Mouse (Mus musculus) neural tube, embryonic 13.5 days (tissue): ENCODE data around the gene Arhgap9. TPM values are rescaled to one million over a fixed set of nuclear protein-coding genes. Genes with fewer than 3 reads are reported as not detected.
A peak's percentile ranks its signal among the peaks of the same experiment; 100 is the strongest.

Experiments used
- ATAC-seq: fragments of 200-750 bp; cut with Nextera tagmentation; 2 replicates; pipeline ENCODE4 v1.8.0; 2017; ENCODE audit warnings: low read depth, mild to moderate bottlenecking, moderate TSS enrichment, moderate library complexity
- H3K27ac ChIP-seq: fragments of 300-500 bp; sonication (generic); replicated peaks from 2 replicates; pipeline ENCODE4 v1.5.1; 2015; ENCODE audit warnings: moderate library complexity, mild to moderate bottlenecking, inconsistent platforms
- H3K27me3 ChIP-seq: fragments of 300-500 bp; sonication (generic); 2 replicates; pipeline ENCODE4 v1.6.1; 2015; ENCODE audit warnings: mild to moderate bottlenecking, inconsistent platforms
- H3K36me3 ChIP-seq: fragments of 300-500 bp; sonication (generic); 2 replicates; pipeline ENCODE4 v1.6.1; 2015; ENCODE audit warnings: mild to moderate bottlenecking, inconsistent platforms
- H3K4me1 ChIP-seq: fragments of 300-500 bp; sonication (generic); replicated peaks from 2 replicates; pipeline ENCODE4 v1.6.1; 2015; ENCODE audit warnings: inconsistent platforms
- H3K4me2 ChIP-seq: fragments of 300-500 bp; sonication (generic); 2 replicates; pipeline ENCODE4 v1.6.1; 2015; ENCODE audit warnings: inconsistent platforms, mild to moderate bottlenecking, moderate library complexity
- H3K4me3 ChIP-seq: fragments of 300-500 bp; sonication (generic); 2 replicates; pipeline ENCODE4 v1.5.1; 2015; ENCODE audit warnings: mild to moderate bottlenecking, inconsistent platforms
- H3K9ac ChIP-seq: fragments of 300-500 bp; sonication (generic); 2 replicates; pipeline ENCODE4 v1.6.1; 2015; ENCODE audit warnings: moderate library complexity, mild to moderate bottlenecking, inconsistent platforms
- H3K9me3 ChIP-seq: fragments of 300-500 bp; sonication (generic); 2 replicates; pipeline ENCODE4 v1.6.1; 2016; ENCODE audit warnings: inconsistent platforms
- WGBS: fragments of 180-500 bp; shearing (Covaris S2); methylation state at CpG from one replicate; pipeline ENCODE4 v1.1.7; 2015; 5-methylcytosine and 5-hydroxymethylcytosine counted together
- polyA plus RNA-seq: library from polyadenylated mRNA; unstranded; fragments of >200 nt; fragmentation: Nextera tagmentation; extraction: Ambion mirVana; gene quantifications from 2 replicates; pipeline ENCODE4 v1.2.1, GENCODE M21; 2015

The Arhgap9 gene
- polyA plus RNA-seq: 1.0 and 1.4 TPM in 2 replicates

DNA sequence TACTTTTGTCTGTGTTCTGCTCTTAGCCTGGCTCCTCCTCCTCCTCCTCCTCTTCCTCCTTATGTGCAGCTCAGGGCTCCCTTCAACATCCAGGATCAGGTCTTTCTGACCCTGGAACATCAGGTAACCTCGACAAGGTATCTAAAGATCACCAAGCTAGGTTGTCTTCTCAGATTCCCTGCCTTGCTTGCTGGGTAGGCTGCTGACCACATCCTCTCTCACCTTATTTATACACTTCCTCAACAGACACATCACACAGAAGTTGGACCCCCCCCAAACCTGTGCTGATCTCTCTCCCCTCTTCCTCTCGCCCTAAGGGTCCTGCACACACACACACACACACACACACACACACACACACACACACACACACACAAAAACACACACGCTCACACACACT lies at the start of gene Arhgap9:
Gene Arhgap9, plus strand, starts transcription at position 344 of the 400 bp plus-strand sequence.
- Histone ChIP-seq H3K27ac (no peak within 1 kb of the TSS), H3K4me2 (no peak within 1 kb of the TSS), H3K27me3 (peaks cover 46% of the 10 kb centered on the region), H3K36me3 (no peaks in the 10 kb centered on the region), H3K9ac (no peak within 1 kb of the TSS), H3K9me3 (no peaks in the 10 kb centered on the region), H3K4me1 (peaks cover 9% of the 10 kb centered on the region), H3K4me3 (no peak within 1 kb of the TSS)
- no peak for ATAC-seq
- 89% methylated on average over 3 of the region's 3 CpGs for WGBS

DNA sequence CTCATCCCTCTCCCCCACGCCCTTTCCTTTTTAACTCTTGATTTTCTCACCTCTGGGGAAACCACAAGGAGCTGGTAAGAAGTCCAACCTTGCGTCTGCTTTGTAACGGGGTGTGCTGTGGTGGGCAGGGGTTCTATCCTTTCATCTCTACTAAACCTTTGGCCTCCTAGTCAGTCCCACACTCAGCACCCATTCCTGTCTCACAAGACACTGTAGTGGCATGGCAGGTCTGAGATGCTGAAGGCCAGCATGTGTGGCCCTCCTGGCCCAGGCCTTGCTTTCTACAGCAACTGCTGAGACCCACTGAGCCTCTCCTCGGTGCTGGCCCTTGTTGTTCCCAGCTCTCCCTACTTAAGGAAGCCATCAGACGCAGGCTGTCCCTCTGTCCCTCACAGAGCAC lies 49.4 kb upstream of the Arhgap9 start:
- 94% methylated on average over 5 of the region's 5 CpGs for WGBS
- peaks cover 89% of the 10 kb centered on the region for H3K36me3 ChIP-seq
- ATAC-seq: no peak

DNA sequence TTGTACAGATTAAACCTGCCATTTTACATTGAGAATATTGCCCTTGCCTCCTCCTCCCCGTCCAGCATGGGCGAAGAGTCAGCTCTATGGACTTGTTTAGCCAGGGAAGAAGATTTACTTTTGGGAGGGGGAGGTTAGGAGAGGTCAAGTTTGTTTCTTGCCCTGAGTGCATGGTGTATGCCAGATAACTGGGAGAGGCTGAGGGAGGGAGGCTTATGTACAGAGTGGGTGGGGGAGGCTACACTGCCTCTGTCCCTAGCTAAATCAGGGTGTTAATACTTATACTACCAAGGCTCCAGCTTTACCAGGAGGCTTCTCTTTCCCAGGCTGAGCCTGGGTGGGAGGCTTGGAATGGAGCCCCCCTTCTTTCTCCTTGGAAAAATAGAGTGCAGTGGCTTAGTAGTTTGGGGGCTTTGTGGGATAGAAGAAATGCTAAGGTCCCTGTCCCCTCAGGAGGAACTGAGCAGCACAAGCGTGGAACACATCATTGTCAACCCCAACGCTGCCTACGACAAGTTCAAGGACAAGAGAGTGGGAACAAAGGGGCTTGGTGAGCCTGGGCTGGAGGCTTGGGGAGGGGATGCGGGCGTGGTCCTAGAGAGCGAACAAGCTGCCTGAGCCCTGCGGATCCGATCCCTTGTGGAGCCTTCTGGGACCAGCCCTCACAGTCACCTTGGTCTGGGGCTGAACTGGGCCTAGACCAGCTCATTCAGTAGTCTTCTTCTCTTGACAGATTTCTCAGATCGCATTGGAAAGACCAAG lies 47.3 kb upstream of the Arhgap9 start:
- no peak for ATAC-seq
- H3K9me3 ChIP-seq: no peaks in the 10 kb centered on the region
- H3K9ac ChIP-seq: no peak overlapping the region
- H3K36me3 ChIP-seq: peaks cover 97% of the 10 kb centered on the region
- no peak overlapping the region for H3K4me3 ChIP-seq
- H3K27ac ChIP-seq: no peak overlapping the region; the same call in 1 of the 2 replicates
- no peaks in the 10 kb centered on the region for H3K27me3 ChIP-seq
- H3K4me2 ChIP-seq: no peak overlapping the region
- H3K4me1 ChIP-seq: peaks cover 18% of the 10 kb centered on the region
- WGBS: 89% methylated on average over 11 of the region's 11 CpGs

More for the DNA sequence above, 49.4 kb upstream of the Arhgap9 start:
- H3K4me3 ChIP-seq: no peak overlapping the region
- H3K9me3 ChIP-seq: no peaks in the 10 kb centered on the region
- H3K4me2 ChIP-seq: no peak overlapping the region
- H3K4me1 ChIP-seq: peaks cover 39% of the 10 kb centered on the region
- no peak overlapping the region for H3K27ac ChIP-seq
- H3K27me3 ChIP-seq: no peaks in the 10 kb centered on the region
- H3K9ac ChIP-seq: no peak overlapping the region

DNA sequence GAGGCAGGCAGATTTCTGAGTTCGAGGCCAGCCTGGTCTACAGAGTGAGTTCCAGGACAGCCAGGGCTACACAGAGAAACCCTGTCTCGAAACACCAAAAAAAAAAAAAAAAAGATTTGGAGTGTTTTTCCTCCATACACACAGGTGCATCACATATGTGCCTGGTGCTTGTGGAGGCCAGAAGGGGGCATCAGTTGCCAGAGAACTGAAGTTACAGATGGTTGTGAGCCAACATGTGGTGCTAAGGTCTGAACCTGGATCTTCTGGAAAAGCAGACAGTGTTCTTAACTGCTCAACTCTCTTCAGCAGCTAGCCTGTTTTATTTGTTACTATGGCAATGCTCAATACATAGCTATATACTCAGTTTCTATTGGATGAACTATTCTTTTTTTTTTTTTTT lies 42.0 kb upstream of the Arhgap9 start:
- H3K27ac ChIP-seq: no peak overlapping the region
- no peak overlapping the region for H3K9ac ChIP-seq
- H3K27me3 ChIP-seq: no peaks in the 10 kb centered on the region
- H3K9me3 ChIP-seq: no peaks in the 10 kb centered on the region
- no peak overlapping the region for H3K4me3 ChIP-seq
- H3K36me3 ChIP-seq: peaks cover 100% of the 10 kb centered on the region
- ATAC-seq: no peak
- no peak overlapping the region for H3K4me2 ChIP-seq
- peaks cover 4% of the 10 kb centered on the region; the same call in 1 of the 2 replicates for H3K4me1 ChIP-seq
- 97% methylated on average over 2 of the region's 2 CpGs for WGBS

DNA sequence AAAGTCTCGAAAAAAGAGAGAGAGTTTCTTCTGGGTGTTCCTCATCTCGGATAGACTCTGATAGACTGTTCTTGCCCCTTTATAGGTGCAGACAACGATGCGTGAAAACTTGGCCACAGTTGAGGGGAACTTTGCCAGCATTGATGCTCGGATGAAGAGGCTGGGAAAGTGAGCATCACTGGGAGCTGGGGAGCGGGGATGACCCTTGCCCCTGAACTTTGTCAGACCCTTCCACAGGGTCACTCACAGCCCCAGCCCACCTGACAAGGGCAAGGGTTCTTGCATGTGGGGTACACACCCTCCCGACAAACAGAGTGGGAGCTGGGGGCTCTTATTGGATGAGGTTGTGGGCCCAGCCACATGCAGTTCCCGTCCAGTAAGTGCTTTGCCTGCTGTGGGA lies 40.4 kb upstream of the Arhgap9 start:
- Histone ChIP-seq H3K27ac (no peak overlapping the region), H3K4me3 (no peak overlapping the region), H3K4me1 (peaks cover 20% of the 10 kb centered on the region), H3K4me2 (no peak overlapping the region), H3K27me3 (no peaks in the 10 kb centered on the region), H3K9ac (no peak overlapping the region), H3K36me3 (peaks cover 100% of the 10 kb centered on the region), H3K9me3 (no peaks in the 10 kb centered on the region)
- WGBS: 89% methylated on average over 8 of the region's 8 CpGs
- no peak for ATAC-seq

DNA sequence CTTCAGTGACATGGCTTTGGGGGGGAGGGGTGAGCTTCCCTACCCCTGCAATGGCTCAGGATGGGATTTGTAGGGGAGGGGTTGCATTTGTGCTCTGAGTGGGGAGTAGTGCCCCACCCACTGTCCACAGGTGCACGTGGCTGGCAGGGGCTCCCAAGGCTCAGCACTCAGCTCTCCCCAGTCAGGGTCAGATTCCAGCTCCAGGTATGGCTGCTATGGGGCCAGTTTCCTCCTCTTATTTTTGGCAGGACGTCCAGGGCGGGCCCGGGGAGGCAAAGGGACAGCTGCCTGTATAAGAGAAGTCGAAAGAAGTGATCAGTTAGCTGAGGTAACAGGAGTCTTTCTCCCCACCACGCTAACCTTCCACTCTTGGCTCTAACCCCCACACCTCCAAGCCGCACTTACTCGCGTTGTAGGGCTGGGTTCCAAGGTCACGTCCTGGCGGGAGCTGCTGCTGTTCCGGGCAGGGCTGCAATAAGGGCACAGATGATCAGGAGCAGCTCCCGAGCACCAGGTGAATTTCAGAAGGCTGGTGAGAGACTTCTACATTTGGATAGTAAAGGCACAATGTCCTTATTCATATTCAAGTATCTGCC lies 39.0 kb upstream of the Arhgap9 start:
- no peak for ATAC-seq
- peaks cover 34% of the 10 kb centered on the region for H3K4me1 ChIP-seq
- peaks cover 97% of the 10 kb centered on the region for H3K36me3 ChIP-seq
- 88% methylated on average over 13 of the region's 13 CpGs for WGBS
- H3K9me3 ChIP-seq: no peaks in the 10 kb centered on the region
- H3K27me3 ChIP-seq: no peaks in the 10 kb centered on the region
- H3K4me3 ChIP-seq: no peak overlapping the region
- no peak overlapping the region for H3K4me2 ChIP-seq
- H3K27ac ChIP-seq: no peak overlapping the region
- no peak overlapping the region for H3K9ac ChIP-seq

DNA sequence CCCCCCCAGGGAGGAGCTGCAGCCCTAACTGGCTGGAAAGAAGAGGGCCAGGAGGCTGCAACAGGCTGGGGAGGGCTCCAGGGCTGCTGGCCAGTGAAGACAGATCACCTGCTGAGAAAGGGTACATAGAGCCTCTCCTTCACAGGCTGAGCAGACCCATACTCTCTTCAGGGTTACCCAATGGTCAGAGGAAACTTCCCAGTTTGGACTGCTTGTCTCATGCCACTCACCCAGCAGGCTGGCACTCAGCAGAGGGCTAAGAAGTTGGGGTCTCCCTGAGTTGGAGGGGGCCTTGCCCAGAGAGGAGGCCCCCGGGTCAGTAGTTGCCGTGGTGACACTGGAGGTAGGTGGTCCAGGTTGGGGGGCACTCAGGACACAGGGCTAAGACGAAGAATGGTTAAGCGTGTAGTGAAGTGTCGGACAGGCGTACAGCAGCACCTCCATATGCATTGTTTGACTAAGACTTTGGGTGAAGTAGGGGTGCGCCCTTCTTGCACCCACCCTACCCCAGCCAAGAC lies 37.6 kb upstream of the Arhgap9 start:
- WGBS: 93% methylated on average over 7 of the region's 7 CpGs
- peaks cover 41% of the 10 kb centered on the region for H3K4me1 ChIP-seq
- H3K27me3 ChIP-seq: no peaks in the 10 kb centered on the region
- H3K4me2 ChIP-seq: no peak overlapping the region
- no peak for ATAC-seq
- H3K9me3 ChIP-seq: no peaks in the 10 kb centered on the region
- H3K9ac ChIP-seq: no peak overlapping the region
- H3K36me3 ChIP-seq: peaks cover 83% of the 10 kb centered on the region
- no peak overlapping the region for H3K27ac ChIP-seq
- no peak overlapping the region for H3K4me3 ChIP-seq

DNA sequence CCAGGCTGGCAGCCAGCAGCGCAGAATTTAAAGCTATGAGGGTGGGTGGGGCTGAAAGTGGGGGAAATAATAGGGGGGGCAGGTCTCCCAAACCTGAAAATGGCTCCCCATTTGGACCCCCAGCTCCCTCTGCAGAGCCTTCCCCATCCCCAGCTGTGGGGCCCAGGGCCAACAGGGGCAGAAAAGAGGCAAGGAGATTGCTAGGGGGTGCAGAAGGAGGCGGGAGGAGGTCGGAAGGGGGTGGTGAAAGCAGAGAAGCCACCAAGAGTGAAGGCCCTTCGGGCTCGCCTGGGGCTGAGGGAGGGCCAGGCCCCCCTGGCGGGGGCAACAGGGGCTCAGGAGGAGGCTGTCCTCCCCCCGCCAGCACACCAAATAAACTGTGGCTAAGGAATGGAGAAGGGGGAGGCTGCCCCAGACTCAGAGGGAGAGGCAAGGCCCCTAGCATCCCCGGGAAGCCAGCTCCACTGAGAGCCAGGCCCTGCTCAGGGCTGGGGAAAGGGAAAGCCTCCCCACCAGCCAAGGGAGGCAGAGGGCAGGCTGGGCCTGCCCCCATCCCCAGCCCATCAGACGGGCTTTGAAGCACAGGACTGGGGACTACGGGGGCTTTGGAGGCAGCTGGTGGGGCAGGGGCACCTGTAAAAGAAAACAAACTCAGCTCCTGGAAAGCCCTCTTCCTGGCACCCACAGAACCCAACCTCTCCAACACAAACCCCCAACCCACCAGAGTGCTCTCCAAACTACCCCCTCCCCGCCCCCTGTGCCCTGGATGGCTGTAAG lies 36.9 kb upstream of the Arhgap9 start:
- H3K9me3 ChIP-seq: no peaks in the 10 kb centered on the region
- WGBS: 75% methylated on average over 11 of the region's 11 CpGs
- peak overlapping the region; percentile 88; the same call in 1 of the 2 replicates for H3K9ac ChIP-seq
- no peak overlapping the region for H3K27ac ChIP-seq
- no peak overlapping the region for H3K4me3 ChIP-seq
- H3K27me3 ChIP-seq: no peaks in the 10 kb centered on the region
- H3K36me3 ChIP-seq: peaks cover 75% of the 10 kb centered on the region
- no peak for ATAC-seq
- H3K4me1 ChIP-seq: peaks cover 48% of the 10 kb centered on the region
- H3K4me2 ChIP-seq: no peak overlapping the region

DNA sequence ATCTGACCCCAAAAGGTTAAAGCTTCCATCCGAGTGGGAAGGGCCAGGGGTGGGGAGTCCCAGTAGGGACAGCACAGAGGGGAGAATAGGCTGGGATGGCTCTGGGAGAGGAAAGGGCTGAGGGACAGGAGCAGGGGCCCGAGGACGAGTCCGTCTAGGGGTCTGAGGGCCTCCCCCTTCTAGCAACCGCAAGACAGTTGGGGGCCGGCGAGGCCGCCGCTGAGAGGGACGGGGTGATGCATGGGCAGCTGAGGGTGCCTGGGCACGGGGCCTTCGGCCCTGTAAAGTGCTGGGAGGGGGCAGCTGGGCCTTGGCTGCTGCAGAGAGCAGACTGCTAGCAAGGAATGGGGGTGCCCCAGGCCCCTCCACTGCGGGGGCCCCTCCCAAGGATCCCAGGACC lies 36.1 kb upstream of the Arhgap9 start:
- H3K27ac ChIP-seq: no peak overlapping the region
- H3K4me3 ChIP-seq: no peak overlapping the region
- peak overlapping the region; percentile 88; the same call in 1 of the 2 replicates for H3K9ac ChIP-seq
- peaks cover 49% of the 10 kb centered on the region for H3K4me1 ChIP-seq
- H3K27me3 ChIP-seq: no peaks in the 10 kb centered on the region
- ATAC-seq: no peak
- H3K9me3 ChIP-seq: no peaks in the 10 kb centered on the region
- H3K36me3 ChIP-seq: peaks cover 68% of the 10 kb centered on the region
- WGBS: 73% methylated on average over 13 of the region's 13 CpGs
- H3K4me2 ChIP-seq: peak overlapping the region; percentile 88; the same call in 1 of the 2 replicates

DNA sequence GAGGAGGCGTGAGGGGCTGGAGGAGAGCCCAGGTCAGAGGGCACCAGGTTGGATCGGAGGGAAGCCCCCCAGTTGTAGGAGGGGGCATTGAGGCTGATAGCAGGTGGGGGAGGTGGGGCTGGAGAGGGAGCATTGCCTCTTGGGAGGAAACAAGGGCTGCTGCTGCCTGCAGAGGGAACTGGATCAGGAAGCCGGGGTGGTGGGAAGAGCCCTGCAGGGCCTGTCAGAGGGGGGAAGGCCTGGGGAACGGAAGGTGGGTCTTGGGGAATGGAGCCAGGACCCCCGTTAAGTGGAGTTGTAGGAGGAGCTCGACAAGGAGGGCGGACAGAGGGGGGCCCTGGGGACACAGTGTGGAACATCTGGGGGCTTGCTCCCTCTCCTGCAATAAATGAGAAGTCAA lies 35.6 kb upstream of the Arhgap9 start:
- peak overlapping the region; percentile 64; the same call in 1 of the 2 replicates for H3K4me3 ChIP-seq
- H3K27ac ChIP-seq: peak overlapping the region; percentile 98; the same call in 1 of the 2 replicates
- peaks cover 62% of the 10 kb centered on the region for H3K36me3 ChIP-seq

DNA sequence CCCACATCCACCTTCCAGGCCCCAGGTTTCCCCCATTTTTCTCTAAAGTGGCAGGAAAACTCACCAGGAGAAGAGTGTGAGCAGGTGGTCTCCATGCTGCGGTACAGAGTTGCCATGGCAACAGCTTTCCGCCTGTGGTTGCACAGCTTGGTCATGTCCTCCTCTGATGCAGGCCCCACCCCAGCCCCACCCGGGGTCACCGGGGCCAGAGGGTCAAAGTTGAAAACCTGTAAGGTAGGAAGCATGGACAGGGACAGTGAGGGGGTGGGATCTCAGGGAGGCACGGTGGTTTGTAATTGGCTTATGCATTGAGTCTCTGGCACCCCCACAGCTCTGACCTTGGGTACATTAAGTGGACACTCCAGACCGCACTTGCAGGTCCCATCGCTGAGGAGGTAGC lies 35.0 kb upstream of the Arhgap9 start:
- Histone ChIP-seq H3K4me2 (peak overlapping the region; percentile 88), H3K27me3 (no peaks in the 10 kb centered on the region), H3K9me3 (no peaks in the 10 kb centered on the region), H3K27ac (peak overlapping the region; percentile 98; the same call in 1 of the 2 replicates), H3K4me3 (peak overlapping the region; percentile 64), H3K9ac (peak overlapping the region; percentile 88), H3K36me3 (peaks cover 57% of the 10 kb centered on the region), H3K4me1 (peaks cover 56% of the 10 kb centered on the region)
- no peak for ATAC-seq
- WGBS: 50% methylated on average over 7 of the region's 7 CpGs

More for the DNA sequence above, 35.6 kb upstream of the Arhgap9 start:
- peaks cover 51% of the 10 kb centered on the region for H3K4me1 ChIP-seq
- H3K9me3 ChIP-seq: no peaks in the 10 kb centered on the region
- no peaks in the 10 kb centered on the region for H3K27me3 ChIP-seq
- no peak for ATAC-seq
- peak overlapping the region; percentile 88 for H3K9ac ChIP-seq
- 64% methylated on average over 7 of the region's 7 CpGs for WGBS
- peak overlapping the region; percentile 88 for H3K4me2 ChIP-seq
